Mouse (Mus musculus) gastrocnemius, postnatal 36 days (tissue): ENCODE results near the gene Serinc3. TPM values are rescaled to one million over a fixed set of nuclear protein-coding genes. Genes with fewer than 3 reads are reported as not detected.
"Not testable (repeated sequence)": the region's sequence is repeated elsewhere in the genome, so short reads cannot be mapped to it uniquely, and the experiment has no call there.

ENCODE experiments used
- DNase-seq, 2 experiments: peaks; one replicate each; pipeline ENCODE4 v3.0.0; 2022
- intact Hi-C: fragments of 180-260 bp; cut with DNase I; formaldehyde crosslinking; loops from one replicate; pipeline ENCODE4 v1.15.1; 2025
- total RNA-seq, 2 experiments: library from RNA; stranded (reverse); gene quantifications; 2 replicates each; pipeline ENCODE4 v1.2.3; 2021

Gene Serinc3
- total RNA-seq, 2 experiments from 2014 or later, result 101 to 136 TPM

GRCm38 (mm10) chr2:163641681-163642080 is 3.2 kb downstream of the Serinc3 start:
- no peak for DNase-seq
- intact Hi-C loops, result loop anchor here (5.0 kb wide), 1 partner anchor 39 kb away; the partner anchor contains the start of gene Ttpal

DNA sequence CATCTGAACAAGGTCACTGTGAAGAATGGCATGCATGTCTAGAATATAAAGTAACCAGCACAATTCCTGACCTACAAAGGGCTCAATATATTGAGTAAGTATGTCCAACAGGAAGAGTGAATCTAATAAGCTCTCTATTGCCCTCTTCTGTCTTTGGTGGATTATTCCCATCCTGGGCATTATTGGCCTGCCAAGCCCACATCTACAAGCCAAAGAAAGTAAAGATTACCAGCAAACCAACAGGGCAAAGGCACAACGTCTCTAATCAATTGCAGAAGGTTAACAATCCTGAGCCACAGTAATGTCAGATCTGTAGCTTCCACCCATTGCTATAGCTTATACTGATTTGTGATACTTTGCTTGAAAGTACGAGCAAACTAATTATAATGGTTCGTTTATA is 4.4 kb downstream of the Serinc3 start:
- intact Hi-C loops, result loop anchor here (5.0 kb wide), 1 partner anchor 38 kb away; the partner anchor contains the start of gene Ttpal
- no peak for DNase-seq

- intact Hi-C loops, result no loop called here
- DNase-seq, result no peak
These were observed 7.2 kb downstream of the Serinc3 start for GRCm38 (mm10) chr2:163637655-163638266.

DNA sequence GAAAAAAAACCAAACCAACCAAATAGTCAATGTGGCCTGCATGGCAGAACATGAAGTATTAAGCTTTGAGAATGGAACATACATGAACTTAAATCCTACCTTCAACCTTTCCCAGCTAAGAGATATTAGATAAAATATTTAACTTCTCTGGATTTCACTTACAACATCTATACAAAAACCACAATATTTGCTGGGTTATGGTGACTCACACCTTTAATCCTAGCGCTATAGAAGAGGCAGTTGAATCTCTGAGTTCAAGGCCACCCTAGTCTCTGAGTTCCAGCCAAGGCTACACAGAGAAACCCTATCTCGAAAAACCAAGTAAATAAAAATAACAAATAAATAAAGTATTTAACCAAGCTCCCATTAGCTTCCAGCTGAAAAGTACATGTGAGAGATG is 8.9 kb downstream of the Serinc3 start:
- no peak for DNase-seq
- intact Hi-C loops, result no loop called here

DNA sequence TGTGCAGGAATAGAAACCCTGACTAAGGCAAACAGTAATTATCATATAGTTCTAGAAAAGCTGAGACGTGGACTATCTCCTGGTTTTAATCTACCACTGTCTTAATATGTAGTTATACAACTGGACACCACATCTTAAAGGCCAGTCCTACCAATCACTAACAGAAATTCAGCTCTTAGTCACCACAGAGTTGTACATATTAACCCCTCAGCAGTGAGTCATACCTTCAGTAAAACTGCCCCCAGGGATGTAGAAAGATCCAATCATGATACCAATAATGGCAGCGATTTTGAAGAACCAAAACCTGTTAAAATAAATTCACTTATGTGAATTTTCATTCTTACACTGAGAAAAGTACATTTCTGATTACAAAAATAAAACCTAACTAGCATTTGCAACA is 10.7 kb downstream of the Serinc3 start:
- DNase-seq, result no peak
- intact Hi-C loops, result no loop called here

- intact Hi-C loops, result no loop called here
- no peak for DNase-seq
These were observed 13.2 kb downstream of the Serinc3 start for GRCm38 (mm10) chr2:163631715-163632114.

DNA sequence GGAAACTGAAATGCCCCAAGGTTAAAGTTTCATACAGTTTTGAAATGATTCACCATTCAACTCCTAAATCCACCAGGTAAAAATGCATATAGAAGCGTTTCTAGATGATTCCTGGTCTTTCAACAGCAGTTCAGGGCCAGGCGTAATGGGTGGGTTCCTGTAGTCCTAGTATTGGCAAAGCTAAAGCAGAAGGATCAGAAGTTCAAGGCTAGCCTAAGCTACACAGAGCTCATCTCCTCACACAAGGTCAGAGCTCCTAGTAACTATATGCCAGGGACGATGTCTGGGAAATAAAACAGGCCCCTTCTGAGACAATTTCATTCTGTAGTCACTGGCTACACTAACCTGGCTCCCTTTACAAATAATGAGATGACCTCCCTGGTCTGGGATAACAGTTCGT is 13.7 kb downstream of the Serinc3 start:
- intact Hi-C loops, result no loop called here
- DNase-seq, result no peak

DNA sequence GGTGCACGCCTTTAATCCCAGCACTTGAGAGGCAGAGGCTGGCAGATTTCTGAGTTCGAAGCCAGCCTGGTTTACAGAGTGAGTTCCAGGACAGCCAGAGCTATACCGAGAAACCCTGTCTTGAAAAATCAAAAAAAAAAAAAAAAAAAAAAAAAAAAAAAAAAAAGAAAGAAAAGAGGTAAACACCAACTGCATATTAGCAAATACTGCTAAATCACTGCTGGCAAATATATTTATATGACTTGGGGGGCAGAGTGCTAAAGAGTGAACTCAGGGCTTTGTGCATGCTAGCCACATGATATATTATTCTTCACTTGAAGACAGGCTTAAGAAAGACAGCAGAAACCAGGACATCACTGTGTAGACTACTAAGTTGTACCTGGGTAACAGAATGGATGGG is 23.5 kb downstream of the Serinc3 start:
- intact Hi-C loops, DNase-seq: not testable (repeated sequence)

GRCm38 (mm10) chr2:163620451-163620850 is 24.5 kb downstream of the Serinc3 start:
- intact Hi-C loops, result no loop called here
- no peak for DNase-seq

GRCm38 (mm10) chr2:163617874-163618273 is 27.1 kb downstream of the Serinc3 start:
- intact Hi-C loops, result no loop called here
- no peak for DNase-seq

GRCm38 (mm10) chr2:163617232-163617863 is 27.6 kb downstream of the Serinc3 start:
- intact Hi-C loops, result no loop called here
- DNase-seq, result no peak

DNA sequence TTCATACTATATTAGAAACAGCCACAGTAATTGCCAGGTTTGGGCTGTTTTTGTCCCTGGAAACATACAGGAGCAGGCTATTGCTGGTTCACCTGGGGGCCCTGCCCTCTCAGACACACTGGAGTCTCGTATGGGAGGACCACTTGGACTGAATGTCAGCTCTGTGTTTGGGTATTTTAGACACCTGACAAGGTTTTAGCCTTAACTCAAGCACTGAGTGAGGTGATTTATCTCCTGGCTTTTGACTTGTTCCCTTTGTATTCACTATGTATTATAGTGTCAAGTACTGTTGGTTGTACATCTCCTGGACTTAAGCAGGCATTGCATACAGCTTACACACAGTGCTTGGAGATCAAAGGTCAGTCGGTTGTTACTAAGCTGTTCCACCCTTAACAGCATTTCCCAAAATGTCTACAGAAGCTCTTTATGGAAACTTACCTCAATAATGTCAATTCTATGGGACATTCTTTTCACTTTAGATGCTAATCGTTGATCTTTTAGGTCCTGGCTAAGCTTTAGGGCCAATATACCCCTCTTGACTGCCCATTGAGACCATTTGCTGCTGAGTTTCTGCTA is 28.2 kb downstream of the Serinc3 start:
- DNase-seq, result no peak
- intact Hi-C loops, result no loop called here

DNA sequence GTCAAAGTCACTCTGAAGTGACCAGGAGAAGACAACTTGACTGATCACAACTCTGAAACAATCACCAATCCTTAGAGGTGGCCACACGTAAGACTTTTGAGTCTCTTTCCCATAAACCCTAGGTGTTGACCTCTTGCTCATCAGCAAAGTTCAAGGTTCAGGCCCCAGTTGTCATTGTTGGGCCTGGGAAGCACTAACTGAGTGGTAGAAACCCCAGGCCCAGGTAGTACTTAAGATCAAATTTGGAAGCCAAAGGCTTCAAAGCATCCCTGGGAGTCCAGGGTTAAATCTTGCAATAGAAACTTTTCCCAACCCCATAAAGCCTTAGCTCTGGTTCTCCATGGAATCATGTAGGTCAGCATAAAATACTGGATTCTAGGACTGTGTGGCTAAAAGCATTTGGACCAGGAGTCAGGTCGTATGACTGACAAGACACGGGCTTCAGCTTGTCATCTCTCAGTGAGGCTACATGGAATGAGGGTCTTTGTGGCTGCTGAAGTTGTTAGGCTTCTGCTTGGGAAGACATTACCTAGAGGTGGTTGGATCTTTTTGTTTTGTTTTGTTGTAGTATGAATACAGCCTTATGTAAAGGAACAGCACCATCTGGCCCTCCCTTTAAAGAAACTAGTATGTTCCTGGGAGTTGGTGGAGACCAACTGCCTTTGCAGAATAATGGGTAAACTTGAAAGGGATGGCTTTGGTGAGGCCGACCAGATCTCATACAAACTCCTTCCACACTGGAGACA is 28.9 kb downstream of the Serinc3 start:
- DNase-seq, result no peak
- intact Hi-C loops, result no loop called here

DNA sequence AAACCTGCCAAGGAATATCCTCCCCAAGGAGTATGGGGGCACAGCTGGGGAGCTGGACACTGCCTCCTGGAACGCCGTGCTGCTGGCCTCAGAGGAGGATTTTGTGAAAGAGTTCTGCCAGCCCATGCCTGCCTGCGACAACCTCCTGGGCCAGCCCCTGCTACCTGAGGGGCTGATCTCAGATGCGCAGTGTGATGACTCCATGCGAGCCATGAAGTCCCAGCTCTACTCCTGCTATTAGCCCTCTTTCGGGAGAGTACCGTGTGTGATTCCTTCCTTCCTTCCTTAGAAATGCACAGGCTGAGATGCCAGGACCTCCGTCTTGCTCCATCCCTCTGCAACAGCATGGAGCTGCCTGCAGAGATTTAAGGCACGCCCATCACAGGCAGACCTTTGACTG is 29.5 kb downstream of the Serinc3 start:
- intact Hi-C loops, result no loop called here
- DNase-seq, result no peak

DNA sequence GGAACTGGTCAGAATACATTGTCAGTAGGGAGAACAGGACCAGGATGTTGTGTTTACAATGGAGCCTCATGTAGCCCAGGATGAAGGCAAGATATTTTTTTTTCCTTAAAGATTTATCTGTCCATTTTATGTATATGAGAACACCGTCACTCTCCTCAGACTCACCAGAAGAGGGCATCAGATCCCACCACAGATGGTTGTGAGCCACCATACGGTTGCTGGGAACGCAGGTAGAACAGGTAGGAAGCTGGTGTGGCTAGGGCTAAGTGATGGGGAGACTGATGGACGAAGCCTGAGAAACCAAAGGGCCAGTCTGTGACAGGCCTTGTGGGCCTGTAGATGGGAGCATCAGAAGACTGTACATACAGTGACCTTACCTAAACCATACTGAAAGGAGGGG is 30.9 kb downstream of the Serinc3 start:
- intact Hi-C loops, result no loop called here
- no peak for DNase-seq

GRCm38 (mm10) chr2:163613206-163613605 is 31.7 kb downstream of the Serinc3 start:
- intact Hi-C loops, result no loop called here
- no peak for DNase-seq

- intact Hi-C loops, result no loop called here
- no peak for DNase-seq
These were observed 33.8 kb downstream of the Serinc3 start for GRCm38 (mm10) chr2:163611176-163611575.

DNA sequence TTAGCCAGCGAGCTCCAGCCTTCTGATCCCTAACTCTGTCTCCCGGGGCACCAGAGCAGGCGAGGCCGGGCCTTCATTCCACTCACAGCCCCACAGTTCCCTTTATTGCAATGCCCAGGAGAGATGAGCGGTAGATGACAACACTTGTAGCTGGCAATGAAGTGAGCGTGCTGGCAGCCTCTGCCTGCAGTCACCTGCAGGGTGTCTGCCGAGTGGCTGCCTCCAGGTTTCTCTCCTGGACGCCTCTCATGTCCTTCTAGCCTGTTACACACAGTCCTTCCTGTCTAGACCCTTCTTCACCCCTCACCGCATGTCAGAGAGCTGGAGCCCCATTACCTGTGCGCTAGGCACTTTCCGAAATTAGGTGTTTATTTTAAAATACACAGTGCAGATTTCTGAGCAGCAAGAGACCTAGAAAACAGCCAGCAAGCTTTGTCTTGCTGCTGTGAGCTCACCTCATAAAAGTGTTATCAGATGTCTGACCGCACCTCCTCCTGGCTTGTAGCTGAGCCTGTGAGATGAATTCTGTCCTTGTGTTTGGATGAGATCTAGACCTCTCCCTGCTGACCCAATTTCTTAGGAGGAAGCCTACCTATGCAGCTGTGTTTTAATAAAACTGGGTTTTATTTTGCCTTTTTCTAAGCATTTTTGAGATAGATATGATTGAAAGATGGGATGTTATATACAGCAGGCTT is 35.5 kb downstream of the Serinc3 start:
- intact Hi-C loops, result no loop called here
- DNase-seq, result no peak

DNA sequence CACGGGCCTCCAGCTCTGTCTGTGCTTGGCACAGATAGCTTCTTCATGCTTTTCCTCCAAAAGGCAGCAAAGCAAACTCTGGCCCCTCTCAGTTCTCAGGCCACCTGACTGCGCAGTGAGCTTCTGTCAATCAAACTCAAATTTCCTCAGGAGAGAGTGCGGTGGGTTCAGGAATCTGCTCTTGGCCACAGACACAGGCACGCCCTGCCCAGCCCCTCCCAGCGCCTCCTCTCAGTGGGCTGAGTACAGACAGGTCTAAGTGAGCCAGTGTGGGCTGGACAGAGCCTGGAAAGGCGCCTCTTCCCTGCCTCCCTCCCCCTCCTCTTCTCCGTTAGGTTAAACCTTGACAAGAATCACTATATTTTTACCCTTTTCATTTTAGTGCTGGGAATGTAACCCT is 36.9 kb downstream of the Serinc3 start:
- no peak for DNase-seq
- intact Hi-C loops, result no loop called here

GRCm38 (mm10) chr2:163606161-163606560 is 38.8 kb downstream of the Serinc3 start:
- intact Hi-C loops, result no loop called here
- DNase-seq, result no peak
